Mouse (Mus musculus) effector memory CD4-positive, alpha-beta T cell, adult 5 months (primary cell): ENCODE measurements around the gene Acot6. TPM values are rescaled to one million over a fixed set of nuclear protein-coding genes. Genes with fewer than 3 reads are reported as not detected.

Experiments
- polyA plus RNA-seq: library from polyadenylated mRNA; unstranded; fragments of 100-300 nt; shearing (Covaris generic); gene quantifications from one replicate; pipeline ENCODE4 v1.2.1, GENCODE M21; 2017

Acot6 gene
- polyA plus RNA-seq: 2.3 TPM

DNA sequence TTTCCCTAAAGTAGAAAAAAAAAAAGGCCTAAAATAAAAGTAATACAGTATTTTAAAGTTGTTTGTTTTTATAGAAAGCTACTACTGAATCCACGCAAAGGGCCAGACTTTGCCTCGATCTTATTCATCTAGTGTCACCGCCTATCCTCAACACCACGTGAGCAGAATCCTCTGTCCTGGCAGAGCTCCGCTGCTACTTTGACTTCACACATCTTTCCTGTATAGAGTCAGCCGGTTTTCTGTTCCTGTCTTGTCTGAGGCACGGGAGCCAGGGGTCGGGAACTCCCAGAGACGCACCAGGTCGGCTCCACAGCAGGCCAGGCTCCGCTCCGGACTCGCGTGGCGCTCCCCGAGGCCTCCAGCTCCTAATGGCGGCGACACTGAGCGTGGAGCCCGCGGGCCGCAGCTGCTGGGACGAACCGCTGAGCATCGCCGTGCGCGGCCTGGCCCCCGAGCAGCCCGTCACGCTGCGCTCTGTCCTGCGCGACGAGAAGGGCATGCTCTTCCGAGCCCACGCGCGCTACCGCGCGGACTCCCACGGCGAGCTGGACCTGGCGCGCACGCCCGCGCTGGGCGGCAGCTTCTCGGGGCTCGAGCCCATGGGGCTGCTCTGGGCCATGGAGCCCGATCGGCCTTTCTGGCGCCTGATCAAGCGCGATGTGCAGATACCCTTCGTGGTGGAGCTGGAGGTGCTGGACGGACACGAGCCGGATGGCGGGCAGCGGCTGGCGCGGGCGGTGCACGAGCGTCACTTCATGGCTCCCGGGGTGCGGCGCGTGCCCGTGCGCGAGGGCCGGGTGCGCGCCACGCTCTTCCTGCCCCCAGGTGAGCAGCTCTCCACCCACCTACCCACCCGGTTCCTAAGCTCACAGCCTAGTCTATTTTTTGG lies at the start of gene Acot6:
Gene Acot6 (plus strand): TSS at position 51 of the 889 bp plus-strand sequence.

DNA sequence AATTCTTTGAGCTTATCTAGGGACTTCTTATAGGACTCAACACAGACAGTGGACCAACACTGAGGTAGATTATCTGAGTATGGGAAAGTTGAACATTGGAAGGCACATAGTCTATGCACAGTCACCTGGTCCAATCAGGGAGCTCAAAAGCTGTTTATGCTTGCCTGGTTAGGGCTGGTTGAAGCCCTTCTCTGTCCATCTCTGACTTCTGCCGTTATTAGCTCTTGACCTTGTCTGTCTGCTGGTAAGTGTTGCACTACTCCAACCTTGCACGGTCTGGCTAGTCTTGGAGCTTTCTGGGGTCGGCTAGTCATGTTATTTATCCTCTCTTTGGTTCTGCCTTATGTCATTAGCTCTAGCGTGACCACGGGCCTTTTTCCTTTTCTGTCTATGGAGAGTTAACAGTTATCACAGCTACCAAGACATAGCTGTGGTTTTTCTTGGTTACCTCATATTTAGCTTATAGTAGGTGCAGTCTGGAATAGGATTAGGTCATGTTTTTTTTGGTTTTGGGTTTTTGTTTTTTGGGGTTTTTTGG lies 48.4 kb upstream of the Acot6 start, which contains the start of gene Acot3:
Gene Acot3 (plus strand): TSS at position 208 of the 538 bp plus-strand sequence.

DNA sequence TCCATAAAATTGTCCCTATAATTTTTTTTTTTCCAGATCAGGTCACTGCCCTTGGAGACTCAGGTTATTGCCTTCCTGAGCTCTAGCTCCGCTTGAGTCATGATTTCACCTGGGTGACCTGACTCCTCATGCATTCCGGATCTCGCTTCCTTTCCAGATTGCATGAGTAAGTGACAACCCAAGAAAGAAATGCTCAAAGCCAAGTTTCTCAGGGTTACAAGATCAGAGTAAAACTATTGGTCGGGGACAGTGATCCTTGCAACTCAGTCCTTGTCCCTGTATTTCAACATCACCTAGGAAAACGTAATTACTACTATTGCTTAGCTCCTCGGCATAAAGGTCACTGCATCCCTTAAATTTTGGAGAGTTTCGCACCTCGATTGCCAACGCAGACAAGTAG lies 31.5 kb upstream of the Acot6 start, which contains the start of gene Acot5:
Gene Acot5 (plus strand): TSS at position 340 of the 400 bp plus-strand sequence.

DNA sequence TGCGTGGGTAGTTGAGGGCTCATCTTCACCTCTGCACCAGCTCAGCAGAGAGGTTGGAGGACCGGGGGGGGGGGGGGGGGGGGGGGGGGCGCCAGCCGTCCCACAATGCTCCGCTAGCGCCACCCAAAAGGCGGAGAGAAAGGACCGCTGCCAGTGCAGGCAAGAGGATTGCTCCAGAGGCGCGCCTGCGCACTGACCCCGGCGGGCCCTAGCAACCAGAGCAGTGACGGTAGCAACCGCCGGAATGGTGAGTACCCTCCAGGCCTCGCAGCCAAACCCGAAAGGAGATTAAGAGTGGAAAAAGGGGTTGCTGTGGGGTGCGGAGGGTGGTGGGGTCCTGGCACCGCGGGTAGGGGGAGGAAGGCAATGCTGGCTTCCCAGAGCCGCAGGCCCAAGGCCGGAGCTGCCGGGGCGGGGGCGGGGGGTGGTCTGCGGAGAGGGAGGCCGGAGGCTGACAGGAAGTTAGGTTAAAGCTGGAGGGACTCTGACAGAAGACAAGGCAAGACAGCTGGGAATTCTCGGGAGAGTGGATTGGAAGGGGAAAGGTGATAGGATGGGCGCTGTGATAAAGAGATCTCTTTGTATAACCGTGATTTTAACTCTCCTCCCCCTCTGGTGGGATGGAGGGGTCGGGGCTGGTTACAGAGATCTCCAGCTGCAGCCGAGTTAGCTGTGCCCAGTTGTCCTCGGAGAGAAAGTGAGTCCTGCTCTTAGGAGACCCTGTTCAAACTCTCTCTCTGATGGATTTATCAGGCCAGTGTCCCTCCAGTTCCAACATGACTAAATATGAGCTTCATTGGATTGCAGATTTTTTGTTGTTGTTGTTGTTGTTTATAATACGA lies 13.9 kb downstream of the Acot6 start, which contains the start of gene Dnal1:
Gene Dnal1 (plus strand): TSS at position 214 of the 842 bp plus-strand sequence.

DNA sequence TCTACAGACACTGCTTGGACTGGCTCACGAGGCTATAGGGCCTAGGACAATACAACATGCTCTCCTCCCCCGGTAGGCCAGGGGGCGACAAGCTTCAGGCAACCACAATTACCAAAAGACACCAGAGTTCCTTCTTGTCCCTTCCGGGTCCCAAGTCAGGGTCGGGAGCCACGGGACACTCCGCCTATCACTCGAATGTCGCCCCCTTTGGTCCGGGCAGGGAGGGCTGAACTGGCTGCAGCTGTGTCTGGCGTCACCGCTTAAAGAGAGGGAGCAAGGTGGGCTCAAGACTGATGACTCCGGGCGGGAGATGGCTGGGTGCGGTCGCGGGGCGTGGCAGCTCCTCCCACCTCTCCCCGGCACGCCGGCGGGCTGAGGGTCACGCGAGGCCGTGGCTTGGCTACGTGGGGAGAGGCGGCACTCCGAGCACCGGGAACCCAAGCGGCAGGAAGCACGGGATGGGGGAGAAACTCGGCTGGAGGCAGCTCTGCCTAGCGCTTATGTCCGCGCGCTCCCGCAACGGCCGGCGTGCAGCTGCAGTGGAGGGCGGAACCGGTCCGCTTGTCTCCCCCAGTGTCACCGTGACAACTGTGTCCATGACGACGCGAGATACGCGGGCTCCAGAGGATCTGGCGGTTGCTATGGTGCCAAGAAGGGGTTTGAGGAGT lies 47.6 kb downstream of the Acot6 start, which contains the start of gene Pnma1:
Gene Pnma1 (minus strand): TSS at position 536 of the 668 bp plus-strand sequence.

Other genes with a start within 250 kb of the Acot6 start
- 45.8 TPM for gene Numb, start 178.7 kb upstream of the Acot6 start, polyA plus RNA-seq
- 24.7 TPM for gene Riox1, start 150.0 kb upstream of the Acot6 start, polyA plus RNA-seq
- not detected for gene Heatr4, start 115.8 kb upstream of the Acot6 start, polyA plus RNA-seq
- 14.7 TPM for gene Acot2, start 112.8 kb upstream of the Acot6 start, polyA plus RNA-seq
- gene Acot1, start 91.2 kb upstream of the Acot6 start, polyA plus RNA-seq: not detected
- 0.16 TPM for gene Acot4, start 62.3 kb upstream of the Acot6 start, polyA plus RNA-seq
- gene Gm49366, start 61.7 kb upstream of the Acot6 start, polyA plus RNA-seq: not detected
- gene Acot3, start 48.5 kb upstream of the Acot6 start, polyA plus RNA-seq: 0.12 TPM
- not detected for gene Acot5, start 31.3 kb upstream of the Acot6 start, polyA plus RNA-seq
- gene Dnal1, start 13.7 kb downstream of the Acot6 start, polyA plus RNA-seq: 0.80 TPM
- 0.16 TPM for gene Pnma1, start 47.8 kb downstream of the Acot6 start, polyA plus RNA-seq
- gene Elmsan1, start 118.2 kb downstream of the Acot6 start, polyA plus RNA-seq: 189 TPM
- gene Ptgr2, start 184.6 kb downstream of the Acot6 start, polyA plus RNA-seq: 21.2 TPM
- gene Zfp410, start 216.2 kb downstream of the Acot6 start, polyA plus RNA-seq: 63.5 TPM